Mouse (Mus musculus) frontal cortex, postnatal 36 days (tissue): ENCODE results near the gene Gramd4.
"Not testable (repeated sequence)": the region's sequence is repeated elsewhere in the genome, so short reads cannot be mapped to it uniquely, and the experiment has no call there.

ENCODE experiments used
- DNase-seq, 2 experiments: peaks; one replicate each; pipeline ENCODE4 v3.0.0; 2022; ENCODE audit warnings: low spot score in 2 of 2

Gene Gramd4

GRCm38 (mm10) chr15:86113342-86113710, 55.8 kb downstream of the Gramd4 start:
- DNase-seq: no peak

- no peak for DNase-seq
Measured at GRCm38 (mm10) chr15:86116421-86116820, 58.9 kb downstream of the Gramd4 start.

- no peak for DNase-seq
Measured at GRCm38 (mm10) chr15:86117115-86118100, 59.9 kb downstream of the Gramd4 start.

DNA sequence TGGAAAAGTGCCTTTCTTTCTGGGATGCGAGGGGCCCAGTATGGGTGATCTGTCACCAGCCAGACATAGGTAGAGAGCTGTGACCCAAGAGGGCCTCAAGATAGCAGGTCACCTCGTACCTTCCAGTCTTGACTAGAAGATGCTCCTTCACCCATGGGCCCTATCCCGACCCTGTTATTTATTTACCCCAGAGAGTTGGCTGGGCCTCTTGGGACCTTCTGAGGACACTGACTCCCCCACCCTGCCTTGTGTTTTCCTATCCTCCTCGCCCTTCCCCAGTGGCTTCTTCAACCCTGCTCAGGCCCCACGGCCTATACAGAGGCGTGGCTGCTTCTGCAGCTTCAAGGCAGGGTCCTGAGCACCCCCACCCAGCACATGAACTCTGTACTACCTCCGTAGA, 61.7 kb downstream of the Gramd4 start:
- no peak for DNase-seq

- no peak for DNase-seq
Measured at GRCm38 (mm10) chr15:86122261-86122949, 64.9 kb downstream of the Gramd4 start.

DNA sequence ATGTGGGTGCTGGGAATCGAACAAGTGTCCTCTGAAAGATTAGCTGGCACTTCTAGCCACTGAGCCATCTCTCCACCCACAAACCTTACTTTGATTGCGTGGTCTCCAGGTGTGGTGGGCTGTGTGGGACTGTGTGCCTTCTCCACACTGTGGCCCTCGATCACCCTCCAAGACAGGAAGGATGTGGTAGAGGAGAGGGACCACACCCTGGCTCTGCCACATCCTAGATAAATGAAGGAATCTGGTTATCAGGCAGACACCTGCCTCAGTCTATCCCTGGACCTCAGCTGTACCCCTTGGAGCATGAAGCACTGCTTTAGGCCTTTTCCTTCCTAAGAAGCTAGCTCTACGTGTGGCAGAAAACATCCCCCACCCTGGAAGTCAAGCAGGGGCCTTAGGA, 65.9 kb downstream of the Gramd4 start:
- DNase-seq: no peak

- DNase-seq: peak; percentile 71 to 76
Measured at GRCm38 (mm10) chr15:86124359-86124758, 66.9 kb downstream of the Gramd4 start.

GRCm38 (mm10) chr15:86129036-86129435, 71.5 kb downstream of the Gramd4 start:
- DNase-seq: no peak

GRCm38 (mm10) chr15:86130657-86131056, 73.2 kb downstream of the Gramd4 start:
- no peak for DNase-seq

DNA sequence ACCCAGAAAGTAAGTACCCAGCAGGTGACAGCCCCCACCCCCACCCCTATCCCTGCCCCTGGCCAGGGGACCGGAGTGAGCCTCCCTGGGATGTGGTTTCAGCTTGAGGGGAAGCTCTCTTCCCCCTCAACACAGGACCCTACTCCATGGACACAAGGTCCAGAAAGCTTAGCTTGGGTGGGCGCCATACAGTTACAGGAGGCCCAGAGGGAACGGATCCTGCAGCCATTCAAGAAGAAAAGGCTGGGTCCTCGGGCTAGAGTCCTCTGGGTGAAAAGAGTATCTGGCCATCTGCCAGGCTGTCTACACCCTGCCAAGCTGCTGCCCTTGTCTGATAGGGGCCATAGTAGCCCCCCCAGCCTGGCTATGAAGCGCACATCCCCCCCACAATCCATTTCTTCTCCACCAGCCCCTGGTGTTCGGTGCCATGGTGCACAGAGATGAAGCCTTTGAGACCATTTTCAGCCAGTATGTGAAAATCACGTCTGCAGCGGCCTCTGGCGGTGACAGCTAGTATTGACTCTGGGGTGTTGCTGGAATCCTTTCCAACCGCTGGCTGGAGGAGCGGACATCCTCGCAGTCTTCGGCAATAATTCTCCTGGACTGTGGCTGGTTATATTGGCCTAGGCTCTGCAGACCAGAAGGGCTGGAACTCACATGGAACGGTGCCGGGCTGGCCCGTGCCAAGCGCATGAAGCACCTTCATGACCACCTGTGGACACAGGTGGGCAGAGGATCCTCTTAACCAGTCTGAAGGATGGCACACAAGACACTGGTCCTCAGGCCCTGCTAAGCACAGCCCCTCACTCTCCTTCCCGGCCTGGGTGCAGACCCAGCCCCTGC, 77.7 kb downstream of the Gramd4 start:
- peak; percentile 88 for DNase-seq

DNA sequence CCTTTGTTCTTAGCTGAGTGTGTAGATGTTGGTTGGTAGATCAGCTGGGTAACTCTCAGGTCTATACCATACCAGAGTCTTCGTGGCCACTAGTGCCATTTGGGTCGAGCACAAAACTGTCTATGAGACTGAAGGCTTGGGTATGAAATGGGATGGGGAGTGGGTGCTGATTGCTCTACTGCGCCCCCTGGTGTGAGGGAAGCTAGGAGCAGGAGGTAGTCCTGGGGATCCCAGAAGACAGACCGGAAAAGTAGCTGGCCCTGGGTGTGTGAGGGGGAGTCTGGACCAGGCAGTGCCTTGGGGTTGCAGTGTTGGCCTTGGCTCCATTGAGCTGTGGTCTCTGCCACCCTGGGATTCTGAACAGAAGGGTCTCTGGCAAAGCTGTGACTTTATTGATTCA, 80.1 kb downstream of the Gramd4 start:
- no peak for DNase-seq

DNA sequence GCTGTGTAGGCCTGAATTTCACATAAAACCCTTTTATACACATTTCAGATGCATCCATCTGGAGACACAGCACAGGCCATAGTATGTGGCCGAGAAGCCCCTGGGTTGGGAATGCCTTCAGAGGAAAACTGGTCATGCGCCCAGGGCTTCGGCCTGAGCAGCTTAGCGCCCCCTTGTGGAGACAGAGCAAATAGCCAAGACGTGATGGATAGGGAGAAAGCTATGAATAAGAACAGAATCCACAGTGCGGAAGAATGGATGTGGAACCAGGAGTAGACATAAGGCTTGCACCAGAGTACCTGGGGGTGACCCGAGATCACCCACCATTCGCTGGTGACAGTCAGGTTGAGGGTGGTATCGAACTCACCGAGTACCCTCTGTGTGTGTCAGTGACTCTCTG, 82.8 kb downstream of the Gramd4 start:
- DNase-seq: peak; percentile 48 to 60

DNA sequence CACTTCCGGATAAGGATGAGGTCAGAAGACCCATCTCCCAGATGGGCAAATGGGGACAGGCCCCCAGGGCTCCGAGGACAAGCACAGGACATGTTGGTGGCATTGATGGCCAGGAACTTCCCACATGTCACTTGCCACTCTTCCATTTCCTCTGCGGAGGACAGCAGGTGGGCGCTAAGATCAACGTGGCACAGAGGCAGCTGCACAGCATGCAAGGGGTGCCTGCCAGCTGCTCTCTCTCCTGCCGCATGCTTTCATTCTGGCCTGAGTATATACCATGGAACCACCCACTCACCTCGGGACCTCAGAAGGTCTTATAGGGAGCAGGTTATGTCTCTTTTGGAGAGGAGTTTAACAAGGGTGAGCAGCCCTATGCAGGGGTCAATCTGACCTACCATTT, 87.1 kb downstream of the Gramd4 start:
- DNase-seq: no peak

DNA sequence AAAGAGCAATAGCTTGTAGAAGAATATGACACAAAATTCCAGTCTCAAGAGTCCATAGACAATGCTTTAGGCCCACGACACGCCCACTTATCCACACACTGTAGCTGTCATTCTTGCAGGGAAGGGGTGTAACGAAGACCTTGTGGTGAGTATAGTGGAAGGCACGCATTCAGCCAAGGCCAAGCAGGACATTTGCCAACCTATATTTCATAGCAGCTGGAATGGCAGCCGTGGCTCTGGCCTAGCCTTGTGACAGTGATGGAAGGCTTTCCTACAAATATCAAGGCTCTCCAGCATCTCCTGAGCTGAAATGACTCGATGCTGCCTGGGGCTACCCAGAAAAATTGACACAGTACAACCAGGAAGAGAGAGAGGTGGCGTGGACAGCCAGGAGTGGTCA, 87.6 kb downstream of the Gramd4 start:
- DNase-seq: no peak

DNA sequence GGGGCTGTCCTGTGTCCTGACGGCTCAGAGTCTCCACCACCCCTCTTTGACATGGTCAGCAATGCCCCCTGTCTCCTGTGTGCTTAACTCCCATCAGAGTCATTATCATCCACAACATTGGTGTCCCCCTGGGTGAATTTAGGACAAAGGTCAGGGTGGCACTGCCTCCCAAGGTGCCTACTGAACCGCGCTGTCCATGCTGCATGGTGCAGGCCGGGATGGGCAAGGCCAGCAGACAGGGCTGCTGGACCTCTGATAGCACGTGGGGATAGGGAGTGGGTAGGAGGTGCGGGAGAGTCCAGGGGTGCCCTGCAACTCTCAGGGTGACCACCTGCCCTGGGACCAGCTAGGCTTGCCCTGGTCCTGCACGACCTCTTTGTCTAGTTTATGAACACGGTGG, 89.4 kb downstream of the Gramd4 start:
- DNase-seq: no peak

- no peak for DNase-seq
Measured at GRCm38 (mm10) chr15:86150593-86150992, 93.1 kb downstream of the Gramd4 start.

GRCm38 (mm10) chr15:86153481-86153960, 96.0 kb downstream of the Gramd4 start:
- DNase-seq: no peak

DNA sequence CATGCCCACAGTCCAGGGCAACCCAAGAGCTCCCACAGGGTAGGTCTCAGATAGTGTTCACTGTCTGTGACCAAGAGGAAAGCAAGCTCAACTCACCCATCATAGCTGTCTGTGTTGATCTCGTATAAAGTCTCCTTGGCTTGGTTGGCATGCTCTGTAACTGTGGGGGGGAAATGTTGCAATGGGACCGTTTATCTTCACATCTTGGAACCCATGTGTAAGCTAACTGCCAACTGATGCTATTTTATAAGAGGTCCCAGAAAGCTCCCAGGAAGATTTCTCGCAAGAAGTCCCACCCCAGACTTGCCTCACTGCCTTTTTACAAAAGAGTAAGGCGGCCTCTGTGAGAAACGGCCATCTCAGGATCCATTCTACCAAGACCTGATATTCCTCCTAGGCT, 99.0 kb downstream of the Gramd4 start:
- DNase-seq: no peak

DNA sequence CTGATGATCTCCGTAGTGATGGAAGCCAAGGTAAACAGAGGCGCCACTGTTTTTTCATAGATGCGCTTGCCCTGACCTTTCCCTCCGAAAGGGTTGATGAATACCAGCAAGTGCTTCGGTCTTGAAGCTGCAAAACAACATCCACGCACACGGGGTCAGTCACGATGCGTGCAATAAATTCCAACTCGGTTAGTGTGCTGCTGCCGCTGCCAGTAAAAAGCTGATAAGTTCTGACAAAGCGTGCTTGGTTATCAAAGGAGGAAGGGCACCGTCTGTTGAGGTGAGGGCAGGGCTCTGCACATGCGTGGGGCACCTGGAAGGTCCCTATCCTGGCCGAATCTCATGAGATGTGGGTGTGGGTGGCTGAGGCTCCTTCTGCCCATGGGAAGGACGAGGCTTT, 101.6 kb downstream of the Gramd4 start:
- no peak for DNase-seq

DNA sequence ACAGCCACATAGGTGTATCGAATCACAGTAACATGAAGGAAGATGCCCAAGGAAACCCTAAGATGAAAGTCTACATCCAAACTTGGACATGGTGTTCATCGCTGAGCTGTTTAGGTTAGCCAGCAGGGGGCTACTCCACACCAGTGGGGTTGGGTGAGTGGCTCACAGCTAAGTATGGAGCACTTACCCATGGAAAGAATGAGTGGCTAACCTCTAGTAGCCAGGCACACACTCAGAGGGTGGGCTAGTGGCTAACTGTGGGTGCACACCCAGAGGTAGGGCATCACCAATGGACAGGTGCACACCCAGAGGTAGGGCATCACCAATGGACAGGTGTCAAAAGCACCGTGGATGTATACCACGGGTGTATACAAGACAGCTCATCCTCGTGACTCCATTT, 102.2 kb downstream of the Gramd4 start:
- no peak for DNase-seq

- DNase-seq: no peak
Measured at GRCm38 (mm10) chr15:86160906-86161305, 103.4 kb downstream of the Gramd4 start.

- not testable (repeated sequence) for DNase-seq
Measured at GRCm38 (mm10) chr15:86161800-86162199, 104.3 kb downstream of the Gramd4 start.
